Mouse (Mus musculus) neural tube, embryonic 15.5 days (tissue): ENCODE measurements around the gene Gm49358. TPM values are rescaled to one million over a fixed set of nuclear protein-coding genes. Genes with fewer than 3 reads are reported as not detected.
A peak's percentile ranks its signal among the peaks of the same experiment; 100 is the strongest.

Experiments used
- ATAC-seq: fragments of 200-750 bp; cut with Nextera tagmentation; 2 replicates; pipeline ENCODE4 v1.8.0; 2017; ENCODE audit warnings: mild to moderate bottlenecking, moderate TSS enrichment, moderate library complexity; ENCODE audit not compliant: low FRiP score
- H3K27ac ChIP-seq: fragments of 300-500 bp; sonication (generic); replicated peaks from 2 replicates; pipeline ENCODE4 v1.5.1; 2015; ENCODE audit warnings: mild to moderate bottlenecking, inconsistent platforms
- H3K27me3 ChIP-seq: fragments of 300-500 bp; sonication (generic); replicated peaks from 2 replicates; pipeline ENCODE4 v1.6.1; 2015; ENCODE audit warnings: inconsistent platforms
- H3K36me3 ChIP-seq: fragments of 300-500 bp; sonication (generic); 2 replicates; pipeline ENCODE4 v1.6.1; 2015; ENCODE audit warnings: inconsistent platforms
- H3K4me1 ChIP-seq: fragments of 300-500 bp; sonication (generic); 2 replicates; pipeline ENCODE4 v1.6.1; 2015; ENCODE audit warnings: inconsistent platforms
- H3K4me2 ChIP-seq: fragments of 300-500 bp; sonication (generic); 2 replicates; pipeline ENCODE4 v1.6.1; 2015; ENCODE audit warnings: inconsistent platforms, mild to moderate bottlenecking, moderate library complexity
- H3K4me3 ChIP-seq: fragments of 300-500 bp; sonication (generic); replicated peaks from 2 replicates; pipeline ENCODE4 v1.5.1; 2015; ENCODE audit warnings: mild to moderate bottlenecking, inconsistent platforms
- H3K9ac ChIP-seq: fragments of 300-500 bp; sonication (generic); replicated peaks from 2 replicates; pipeline ENCODE4 v1.6.1; 2015; ENCODE audit warnings: mild to moderate bottlenecking, inconsistent platforms
- H3K9me3 ChIP-seq: fragments of 300-500 bp; sonication (generic); replicated peaks from 2 replicates; pipeline ENCODE4 v1.6.1; 2016; ENCODE audit warnings: inconsistent platforms
- WGBS: fragments of 180-500 bp; shearing (Covaris S2); methylation state at CpG from one replicate; pipeline ENCODE4 v1.1.7; 2015; ENCODE audit warnings: mixed read lengths; 5-methylcytosine and 5-hydroxymethylcytosine counted together
- polyA plus RNA-seq: library from polyadenylated mRNA; unstranded; fragments of >200 nt; fragmentation: Nextera tagmentation; extraction: Ambion mirVana; gene quantifications from 2 replicates; pipeline ENCODE4 v1.2.1, GENCODE M21; 2015

The Gm49358 gene
- polyA plus RNA-seq, 1 experiment from 2014 or later = not detected

GRCm38 (mm10) chr10:86793509-86793951 lies 29.8 kb downstream of the Gm49358 start:
- H3K9ac ChIP-seq = no peak overlapping the region
- H3K36me3 ChIP-seq = no peaks in the 10 kb centered on the region
- H3K27me3 ChIP-seq = no peaks in the 10 kb centered on the region
- no peak overlapping the region for H3K4me3 ChIP-seq
- ATAC-seq = no peak
- no peak overlapping the region for H3K27ac ChIP-seq
- peaks cover 8% of the 10 kb centered on the region for H3K4me1 ChIP-seq
- WGBS = 71% methylated on average over 2 of the region's 2 CpGs
- H3K9me3 ChIP-seq = no peaks in the 10 kb centered on the region
- no peak overlapping the region for H3K4me2 ChIP-seq

GRCm38 (mm10) chr10:86794196-86794595 lies 30.4 kb downstream of the Gm49358 start:
- ATAC-seq = no peak
- Histone ChIP-seq H3K4me1 (peaks cover 7% of the 10 kb centered on the region), H3K27ac (no peak overlapping the region), H3K27me3 (no peaks in the 10 kb centered on the region), H3K4me2 (no peak overlapping the region), H3K36me3 (no peaks in the 10 kb centered on the region), H3K9ac (no peak overlapping the region), H3K9me3 (no peaks in the 10 kb centered on the region), H3K4me3 (no peak overlapping the region)
- 88% methylated on average over 4 of the region's 4 CpGs for WGBS

GRCm38 (mm10) chr10:86794794-86795535 lies 31.2 kb downstream of the Gm49358 start:
- H3K27me3 ChIP-seq = no peaks in the 10 kb centered on the region
- 92% methylated on average over 9 of the region's 9 CpGs for WGBS

DNA sequence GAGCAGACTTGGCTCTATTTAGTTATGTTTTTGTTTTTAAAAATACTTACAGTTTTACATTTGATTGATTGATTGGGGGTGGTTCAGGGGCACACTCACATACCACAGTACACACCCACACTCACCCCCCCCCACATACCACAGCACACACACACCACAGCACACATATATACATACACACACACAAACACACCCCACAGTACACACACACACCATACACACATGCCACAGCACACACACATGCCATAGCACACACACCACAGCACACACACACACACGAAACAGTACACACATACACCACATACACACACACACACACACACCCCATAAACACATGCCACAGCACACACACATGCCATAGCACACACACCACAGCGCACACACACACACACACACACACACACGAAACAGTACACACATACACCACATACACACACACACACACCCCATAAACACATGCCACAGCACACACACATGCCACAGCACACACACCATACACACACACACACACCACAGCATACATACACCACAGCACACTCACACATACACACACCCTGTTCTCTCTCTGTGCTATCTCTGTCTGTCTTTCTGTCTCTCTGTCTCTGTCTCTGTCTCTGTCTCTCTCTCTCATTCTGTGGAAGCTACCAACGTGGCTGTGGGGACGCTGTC lies 32.4 kb downstream of the Gm49358 start:
- H3K27me3 ChIP-seq = no peaks in the 10 kb centered on the region
- H3K9me3 ChIP-seq = no peaks in the 10 kb centered on the region
- 94% methylated on average over 5 of the region's 5 CpGs for WGBS
- ATAC-seq = no peak
- H3K27ac ChIP-seq = no peak overlapping the region
- no peak overlapping the region for H3K4me2 ChIP-seq
- no peak overlapping the region for H3K4me3 ChIP-seq
- H3K4me1 ChIP-seq = no peaks in the 10 kb centered on the region
- no peaks in the 10 kb centered on the region for H3K36me3 ChIP-seq
- H3K9ac ChIP-seq = no peak overlapping the region

More at GRCm38 (mm10) chr10:86794794-86795535, 31.2 kb downstream of the Gm49358 start:
- ATAC-seq = no peak
- Histone ChIP-seq H3K9ac (no peak overlapping the region), H3K27ac (no peak overlapping the region), H3K9me3 (no peaks in the 10 kb centered on the region), H3K4me1 (no peaks in the 10 kb centered on the region), H3K36me3 (no peaks in the 10 kb centered on the region), H3K4me2 (no peak overlapping the region), H3K4me3 (no peak overlapping the region)

GRCm38 (mm10) chr10:86807362-86807761 lies 43.6 kb downstream of the Gm49358 start:
- Histone ChIP-seq H3K27me3 (no peaks in the 10 kb centered on the region), H3K4me2 (no peak overlapping the region), H3K4me3 (no peak overlapping the region), H3K4me1 (no peaks in the 10 kb centered on the region; the same call in 1 of the 2 replicates), H3K9me3 (no peaks in the 10 kb centered on the region), H3K36me3 (no peaks in the 10 kb centered on the region), H3K9ac (no peak overlapping the region), H3K27ac (no peak overlapping the region)
- ATAC-seq = no peak
- 100% methylated on average over 1 of the region's 1 CpGs for WGBS

- H3K4me2 ChIP-seq = no peak overlapping the region
- no peak overlapping the region for H3K4me3 ChIP-seq
- no peaks in the 10 kb centered on the region for H3K9me3 ChIP-seq
- no peaks in the 10 kb centered on the region for H3K27me3 ChIP-seq
- H3K27ac ChIP-seq = no peak overlapping the region
- H3K9ac ChIP-seq = no peak overlapping the region
- ATAC-seq = peak; percentile 32; the same call in 1 of the 2 replicates
- no peaks in the 10 kb centered on the region for H3K36me3 ChIP-seq
- no peaks in the 10 kb centered on the region; the same call in 1 of the 2 replicates for H3K4me1 ChIP-seq
- WGBS = 70% methylated on average over 15 of the region's 15 CpGs
Measured at GRCm38 (mm10) chr10:86808013-86808758, 44.4 kb downstream of the Gm49358 start.

DNA sequence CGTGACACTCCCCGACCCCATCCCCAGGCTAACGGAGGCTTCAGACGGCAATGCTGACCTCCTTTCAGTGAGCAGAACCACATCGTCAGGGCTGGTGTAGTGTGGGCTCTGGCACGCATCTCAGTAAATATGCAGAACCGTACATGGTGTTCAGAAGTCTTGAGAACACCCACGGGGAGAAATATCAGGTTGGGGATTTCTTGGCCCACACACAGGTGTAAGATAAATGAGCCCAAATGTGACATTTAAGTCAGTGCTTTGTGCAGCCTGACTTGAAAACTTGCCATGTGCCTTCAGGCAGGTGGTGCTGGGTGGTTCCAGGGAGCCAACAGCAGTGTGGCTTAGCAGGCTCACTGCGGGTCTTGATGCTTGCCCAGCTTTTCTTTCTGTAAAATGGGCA lies 46.2 kb downstream of the Gm49358 start:
- Histone ChIP-seq H3K4me2 (no peak overlapping the region), H3K4me1 (no peaks in the 10 kb centered on the region; the same call in 1 of the 2 replicates), H3K9ac (no peak overlapping the region), H3K9me3 (no peaks in the 10 kb centered on the region), H3K4me3 (no peak overlapping the region), H3K27ac (no peak overlapping the region), H3K36me3 (no peaks in the 10 kb centered on the region), H3K27me3 (no peaks in the 10 kb centered on the region)
- ATAC-seq = no peak
- 86% methylated on average over 9 of the region's 9 CpGs for WGBS

GRCm38 (mm10) chr10:86810612-86811011 lies 46.8 kb downstream of the Gm49358 start:
- ATAC-seq = no peak
- Histone ChIP-seq H3K4me3 (no peak overlapping the region), H3K27ac (no peak overlapping the region), H3K4me2 (no peak overlapping the region), H3K9me3 (no peaks in the 10 kb centered on the region), H3K9ac (no peak overlapping the region), H3K4me1 (no peaks in the 10 kb centered on the region; the same call in 1 of the 2 replicates), H3K36me3 (peaks cover 2% of the 10 kb centered on the region; the same call in 1 of the 2 replicates), H3K27me3 (no peaks in the 10 kb centered on the region)
- WGBS = 92% methylated on average over 5 of the region's 5 CpGs

GRCm38 (mm10) chr10:86814292-86815131 lies 50.7 kb downstream of the Gm49358 start:
- Histone ChIP-seq H3K36me3 (peaks cover 5% of the 10 kb centered on the region; the same call in 1 of the 2 replicates), H3K4me3 (no peak overlapping the region), H3K27me3 (no peaks in the 10 kb centered on the region), H3K4me1 (peaks cover 4% of the 10 kb centered on the region), H3K9me3 (no peaks in the 10 kb centered on the region), H3K27ac (no peak overlapping the region), H3K4me2 (no peak overlapping the region), H3K9ac (no peak overlapping the region)
- no peak for ATAC-seq
- WGBS = 83% methylated on average over 19 of the region's 19 CpGs

DNA sequence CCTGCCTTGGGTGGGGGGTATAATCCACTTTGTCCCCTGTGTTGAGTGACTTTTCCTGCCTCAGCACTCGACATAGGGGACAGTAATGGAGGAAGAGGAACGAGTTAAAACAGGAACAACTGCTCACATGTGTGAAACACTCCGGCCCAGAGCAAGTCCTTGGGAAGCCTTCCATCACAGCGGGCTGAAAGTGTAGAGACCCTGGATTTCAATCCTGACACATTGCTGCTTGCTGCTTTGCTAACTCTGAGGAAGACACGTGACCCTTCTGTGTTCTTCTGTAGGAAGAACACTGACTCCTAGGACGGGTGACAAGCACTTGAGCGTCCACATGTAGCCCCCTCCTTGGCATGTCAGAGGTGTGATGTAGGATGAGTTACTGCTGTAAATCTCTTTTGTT lies 51.4 kb downstream of the Gm49358 start:
- no peaks in the 10 kb centered on the region for H3K9me3 ChIP-seq
- ATAC-seq = no peak
- H3K9ac ChIP-seq = no peak overlapping the region
- H3K27ac ChIP-seq = no peak overlapping the region
- H3K36me3 ChIP-seq = peaks cover 5% of the 10 kb centered on the region; the same call in 1 of the 2 replicates
- WGBS = 84% methylated on average over 7 of the region's 7 CpGs
- no peak overlapping the region for H3K4me2 ChIP-seq
- H3K4me1 ChIP-seq = peaks cover 10% of the 10 kb centered on the region
- H3K4me3 ChIP-seq = no peak overlapping the region
- no peaks in the 10 kb centered on the region for H3K27me3 ChIP-seq

GRCm38 (mm10) chr10:86819649-86820165 lies 55.9 kb downstream of the Gm49358 start:
- peak overlapping the region; percentile 5; the same call in 1 of the 2 replicates for H3K4me2 ChIP-seq
- no peaks in the 10 kb centered on the region for H3K27me3 ChIP-seq
- H3K4me1 ChIP-seq = peaks cover 11% of the 10 kb centered on the region
- peak; percentile 89 for ATAC-seq
- no peaks in the 10 kb centered on the region for H3K9me3 ChIP-seq
- H3K9ac ChIP-seq = no peak overlapping the region
- no peak overlapping the region for H3K4me3 ChIP-seq
- WGBS = 18% methylated on average over 8 of the region's 8 CpGs
- H3K27ac ChIP-seq = peak overlapping the region; percentile 49; the same call in 1 of the 2 replicates
- H3K36me3 ChIP-seq = peaks cover 16% of the 10 kb centered on the region
